8 mouse cellular contexts compared by ENCODE assay signal in the genomic region with DNA sequence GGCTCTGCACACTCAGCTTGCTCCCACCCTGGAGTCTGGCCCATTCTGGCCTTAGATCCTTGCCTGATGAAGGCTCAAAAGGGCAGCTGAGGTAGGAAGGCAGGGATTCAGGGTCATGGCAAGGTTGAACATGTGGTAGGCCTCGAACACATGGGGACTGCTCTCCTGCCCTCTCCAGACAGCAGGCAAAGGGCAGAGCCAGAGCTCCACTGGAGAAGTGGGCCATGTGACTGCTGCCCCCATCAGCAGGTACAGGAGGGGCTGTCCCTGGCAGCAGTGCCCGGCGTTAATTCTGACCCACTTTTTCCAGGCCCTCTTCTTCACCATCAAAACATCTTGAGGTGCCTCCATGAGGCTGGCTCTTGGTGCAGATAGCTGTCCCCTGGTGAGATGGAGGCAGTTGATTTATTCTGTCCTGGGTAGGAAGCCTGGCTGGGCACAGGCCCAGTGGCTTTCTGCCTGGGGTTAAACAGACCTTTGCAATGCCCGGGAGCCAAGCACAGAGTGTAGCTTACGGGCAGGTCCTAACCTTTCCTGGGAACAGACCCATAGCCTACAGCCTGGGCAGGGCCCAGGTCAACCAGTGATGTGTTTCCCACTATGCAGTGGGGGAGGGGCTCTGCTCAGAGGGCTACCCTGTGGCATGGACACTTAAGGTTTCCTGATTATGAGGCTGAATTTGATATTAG. TPM values are rescaled to one million over a fixed set of nuclear protein-coding genes. Genes with fewer than 3 reads are reported as not detected.
DNase-seq lines count a peak whose midpoint lies in the region; ATAC-seq and TF ChIP-seq lines count a peak whose summit lies in the region.

No protein-coding gene starts in this region.

- H3K9me3 ChIP-seq in intestine, postnatal 0 days (ENCODE audit: control insufficient read depth), result no peaks in the 10 kb centered on the region
- no peaks in the 10 kb centered on the region for H3K9me3 ChIP-seq in neural tube, embryonic 15.5 days (replicated peaks)

- 71% methylated on average over 5 of the region's 5 CpGs for WGBS in intestine, postnatal 0 days
- 89% methylated on average over 5 of the region's 5 CpGs for WGBS in neural tube, embryonic 15.5 days

- 0 out of 2 replicates have a peak overlapping the region, but pooled peaks have one; percentile 26 for H3K9ac ChIP-seq in intestine, postnatal 0 days (ENCODE audit: low read depth, low read length)
- peak overlapping the region; percentile 85 for H3K9ac ChIP-seq in neural tube, embryonic 15.5 days (replicated peaks)

- no peak overlapping the region for H3K4me3 ChIP-seq in intestine, postnatal 0 days (ENCODE audit: low read depth, low read length)
- H3K4me3 ChIP-seq in neural tube, embryonic 15.5 days (replicated peaks), result peak overlapping the region; percentile 72

- peaks cover 7% of the 10 kb centered on the region for H3K4me1 ChIP-seq in intestine, postnatal 0 days (replicated peaks; ENCODE audit: control insufficient read depth, insufficient read depth, low read length)
- peaks cover 51% of the 10 kb centered on the region for H3K4me1 ChIP-seq in neural tube, embryonic 15.5 days

- H3K27ac ChIP-seq in intestine, postnatal 0 days (ENCODE audit: low read depth, low read length), result peak overlapping the region; percentile 50
- H3K27ac ChIP-seq in neural tube, embryonic 15.5 days (replicated peaks), result 0 out of 2 replicates have a peak overlapping the region, but pooled peaks have one; percentile 41

- H3K4me2 ChIP-seq in intestine, postnatal 0 days (replicated peaks; ENCODE audit: low read depth), result peak overlapping the region; percentile 79
- H3K4me2 ChIP-seq in neural tube, embryonic 15.5 days, result peak overlapping the region; percentile 85

- DNase-seq in cerebellum, adult 18-20 months, result peak; percentile 59 to 62
- no peak for DNase-seq in cerebellum, postnatal 4 days (ENCODE audit: low spot score in 2 of 2)
- peak; percentile 10 for DNase-seq in right cerebral cortex, postnatal 14 days
- no peak for DNase-seq in right cerebral cortex, postnatal 4 days
- no peak for DNase-seq in urinary bladder, adult 2 months (ENCODE audit: low spot score)
- no peak for DNase-seq in right cerebral cortex, postnatal 36 days (ENCODE audit: low spot score in 2 of 2)

- ATAC-seq in intestine, postnatal 0 days, result no peak
- no peak for ATAC-seq in neural tube, embryonic 15.5 days (ENCODE audit: low FRiP score)

- H3K36me3 ChIP-seq in intestine, postnatal 0 days (ENCODE audit: control insufficient read depth, insufficient read depth), result peaks cover 34% of the 10 kb centered on the region
- H3K36me3 ChIP-seq in neural tube, embryonic 15.5 days, result peaks cover 28% of the 10 kb centered on the region

- no peaks in the 10 kb centered on the region for H3K27me3 ChIP-seq in intestine, postnatal 0 days (replicated peaks; ENCODE audit: control insufficient read depth, insufficient read depth, low read length)
- no peaks in the 10 kb centered on the region for H3K27me3 ChIP-seq in neural tube, embryonic 15.5 days (replicated peaks)

- TF ChIP-seq CTCF in intestine, postnatal 0 days (IDR thresholded peaks at IDR 0.05; ENCODE audit: low read depth), result no peak

RNA-seq across cellular contexts. Expression of gene Bsg, which starts 2.3 kb away (rescaled TPM):
- polyA plus RNA-seq in intestine, postnatal 0 days (2015; fragmentation: Nextera tagmentation; extraction: Ambion mirVana), result 888 and 937 TPM in 2 replicates
- polyA plus RNA-seq in neural tube, embryonic 15.5 days (2015; fragmentation: Nextera tagmentation; extraction: Ambion mirVana), result 958 and 1,001 TPM in 2 replicates
- polyA plus RNA-seq in urinary bladder, adult 2 months (2012; rRNA removed), result 614 and 631 TPM in 2 replicates

RNA-seq across cellular contexts. Expression of gene Hcn2, which starts 9.9 kb away (rescaled TPM):
- polyA plus RNA-seq in intestine, postnatal 0 days (2015; fragmentation: Nextera tagmentation; extraction: Ambion mirVana), result 0.38 and 0.43 TPM in 2 replicates
- polyA plus RNA-seq in neural tube, embryonic 15.5 days (2015; fragmentation: Nextera tagmentation; extraction: Ambion mirVana), result 2.0 and 3.0 TPM in 2 replicates
- polyA plus RNA-seq in urinary bladder, adult 2 months (2012; rRNA removed), result 0.96 and 1.5 TPM in 2 replicates

RNA-seq across cellular contexts. Expression of gene Gzmm, which starts 17.7 kb away (rescaled TPM):
- polyA plus RNA-seq in intestine, postnatal 0 days (2015; fragmentation: Nextera tagmentation; extraction: Ambion mirVana), result 0.16 and 0.26 TPM in 2 replicates
- 1.1 TPM in 2 replicates for polyA plus RNA-seq in neural tube, embryonic 15.5 days (2015; fragmentation: Nextera tagmentation; extraction: Ambion mirVana)
- polyA plus RNA-seq in urinary bladder, adult 2 months (2012; rRNA removed), result 1.1 and 1.4 TPM in 2 replicates

RNA-seq across cellular contexts. Expression of gene Cdc34, which starts 24.6 kb away (rescaled TPM):
- polyA plus RNA-seq in intestine, postnatal 0 days (2015; fragmentation: Nextera tagmentation; extraction: Ambion mirVana), result 88.0 and 89.6 TPM in 2 replicates
- 83.0 and 83.4 TPM in 2 replicates for polyA plus RNA-seq in neural tube, embryonic 15.5 days (2015; fragmentation: Nextera tagmentation; extraction: Ambion mirVana)
- polyA plus RNA-seq in urinary bladder, adult 2 months (2012; rRNA removed), result 60.6 and 70.0 TPM in 2 replicates

RNA-seq across cellular contexts. Expression of gene Tpgs1, which starts 37.4 kb away (rescaled TPM):
- polyA plus RNA-seq in intestine, postnatal 0 days (2015; fragmentation: Nextera tagmentation; extraction: Ambion mirVana), result 47.6 and 48.5 TPM in 2 replicates
- polyA plus RNA-seq in neural tube, embryonic 15.5 days (2015; fragmentation: Nextera tagmentation; extraction: Ambion mirVana), result 109 and 115 TPM in 2 replicates
- 29.1 and 33.7 TPM in 2 replicates for polyA plus RNA-seq in urinary bladder, adult 2 months (2012; rRNA removed)

Comparison
In these comparisons a context has a peak if more than half of its experiments do, and no peak if none do; other contexts are left out.
1. DNase-seq: peak in cerebellum, adult 18-20 months (2 of 2) and right cerebral cortex, postnatal 14 days (single experiment); none in cerebellum, postnatal 4 days (0 of 2), right cerebral cortex, postnatal 4 days (single experiment), urinary bladder, adult 2 months (single experiment) and right cerebral cortex, postnatal 36 days (0 of 2).